Mouse (Mus musculus) intestine, postnatal 0 days (tissue): ENCODE measurements at regions not wholly inside any gene's neighbourhood (a gene's known extent, or its start where the extent isn't known, plus 50 kb on each side); places are given as distances from the start of the nearest gene placed in this dataset.

Experiments used
- ATAC-seq: fragments of 200-750 bp; cut with Nextera tagmentation; 2 replicates; pipeline ENCODE4 v1.8.0; 2017; ENCODE audit warnings: mild to moderate bottlenecking, moderate TSS enrichment, moderate library complexity
- H3K27ac ChIP-seq: fragments of 300-500 bp; sonication (generic); 2 replicates; pipeline ENCODE4 v1.5.1; 2014; ENCODE audit warnings: mild to moderate bottlenecking, low read depth, low read length, moderate library complexity
- H3K27me3 ChIP-seq: fragments of 300-500 bp; sonication (generic); replicated peaks from 2 replicates; pipeline ENCODE4 v1.6.1; 2014; ENCODE audit warnings: low read length, mixed read lengths; ENCODE audit not compliant: control insufficient read depth, insufficient read depth
- H3K36me3 ChIP-seq: fragments of 300-500 bp; sonication (generic); 2 replicates; pipeline ENCODE4 v1.6.1; 2014; ENCODE audit warnings: mild to moderate bottlenecking, moderate library complexity; ENCODE audit not compliant: control insufficient read depth, insufficient read depth
- H3K4me1 ChIP-seq: fragments of 300-500 bp; sonication (generic); replicated peaks from 2 replicates; pipeline ENCODE4 v1.6.1; 2014; ENCODE audit warnings: antibody characterized with exemption, low read length, mixed read lengths; ENCODE audit not compliant: control insufficient read depth, insufficient read depth
- H3K4me2 ChIP-seq: fragments of 300-500 bp; sonication (generic); replicated peaks from 2 replicates; pipeline ENCODE4 v1.6.1; 2014; ENCODE audit warnings: low read depth, mild to moderate bottlenecking, moderate library complexity
- H3K4me3 ChIP-seq: fragments of 300-500 bp; sonication (generic); 2 replicates; pipeline ENCODE4 v1.5.1; 2014; ENCODE audit warnings: low read depth, low read length
- H3K9ac ChIP-seq: fragments of 300-500 bp; sonication (generic); 2 replicates; pipeline ENCODE4 v1.6.1; 2014; ENCODE audit warnings: mild to moderate bottlenecking, low read depth, low read length
- H3K9me3 ChIP-seq: fragments of 300-500 bp; sonication (generic); 2 replicates; pipeline ENCODE4 v1.6.1; 2016; ENCODE audit warnings: mixed run types; ENCODE audit not compliant: control insufficient read depth
- CTCF ChIP-seq: sonication (generic); IDR thresholded peaks from 2 replicates; pipeline ENCODE4 v1.5.1; 2016; ENCODE audit warnings: low read depth, mild to moderate bottlenecking, control low read depth, antibody characterized with exemption, moderate library complexity
- WGBS: fragments of 180-500 bp; shearing (Covaris S2); extraction: QIAGEN DNeasy Blood & Tissue Kit; methylation state at CpG from one replicate; pipeline ENCODE4 v1.1.7; 2014; 5-methylcytosine and 5-hydroxymethylcytosine counted together

DNA sequence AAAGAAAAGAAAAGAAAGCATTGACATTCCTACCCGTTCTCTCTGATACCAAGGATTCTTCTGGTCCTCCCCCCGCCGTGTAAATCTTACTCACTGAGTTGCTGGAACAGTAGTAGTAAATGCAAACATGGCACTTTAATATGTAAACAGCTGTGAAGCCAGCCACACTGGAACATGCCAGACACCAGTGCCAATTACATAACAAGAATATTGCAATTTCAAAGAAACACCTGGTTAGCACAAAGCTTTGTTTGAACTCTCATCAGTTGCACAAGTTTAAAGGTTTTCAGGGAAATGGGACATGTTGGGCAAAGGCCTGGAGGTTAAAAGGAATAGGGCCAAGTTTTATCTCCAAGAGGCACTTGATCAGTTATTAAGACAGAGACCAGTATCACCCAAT lies 333.2 kb upstream of the Onecut1 start:
- no peak for ATAC-seq
- TF ChIP-seq CTCF: no peak
- Histone ChIP-seq H3K4me2 (no peak overlapping the region), H3K4me1 (no peaks in the 10 kb centered on the region), H3K36me3 (no peaks in the 10 kb centered on the region), H3K4me3 (no peak overlapping the region), H3K27ac (no peak overlapping the region), H3K27me3 (no peaks in the 10 kb centered on the region), H3K9ac (no peak overlapping the region), H3K9me3 (no peaks in the 10 kb centered on the region)
- 91% methylated on average over 3 of the region's 3 CpGs for WGBS

DNA sequence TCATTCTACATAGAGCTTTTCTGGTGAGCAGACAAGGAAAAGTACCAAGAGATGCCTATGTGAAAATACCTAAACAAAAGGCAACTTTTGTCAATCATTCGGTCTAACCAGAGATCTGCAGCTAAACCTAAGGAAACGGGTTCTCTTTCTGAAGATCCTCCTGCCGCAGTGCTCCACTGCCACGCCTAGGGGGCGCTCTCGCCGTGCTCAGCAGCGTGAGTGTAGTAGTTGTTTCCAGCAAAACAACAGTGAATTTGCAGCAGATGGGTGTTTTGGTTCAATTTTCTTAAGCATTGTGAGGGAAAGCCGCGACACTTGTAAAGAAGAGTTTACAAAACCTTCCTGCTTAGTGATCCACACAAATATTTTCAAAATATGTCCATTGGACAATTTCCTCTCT lies 331.4 kb upstream of the Onecut1 start:
- no peak overlapping the region for H3K4me3 ChIP-seq
- H3K4me2 ChIP-seq: no peak overlapping the region
- WGBS: 14% methylated on average over 10 of the region's 10 CpGs
- no peaks in the 10 kb centered on the region for H3K27me3 ChIP-seq
- H3K27ac ChIP-seq: no peak overlapping the region
- no peak overlapping the region for H3K9ac ChIP-seq
- TF ChIP-seq CTCF: peak; percentile 82
- no peak for ATAC-seq
- H3K36me3 ChIP-seq: no peaks in the 10 kb centered on the region
- H3K9me3 ChIP-seq: no peaks in the 10 kb centered on the region
- no peaks in the 10 kb centered on the region for H3K4me1 ChIP-seq

DNA sequence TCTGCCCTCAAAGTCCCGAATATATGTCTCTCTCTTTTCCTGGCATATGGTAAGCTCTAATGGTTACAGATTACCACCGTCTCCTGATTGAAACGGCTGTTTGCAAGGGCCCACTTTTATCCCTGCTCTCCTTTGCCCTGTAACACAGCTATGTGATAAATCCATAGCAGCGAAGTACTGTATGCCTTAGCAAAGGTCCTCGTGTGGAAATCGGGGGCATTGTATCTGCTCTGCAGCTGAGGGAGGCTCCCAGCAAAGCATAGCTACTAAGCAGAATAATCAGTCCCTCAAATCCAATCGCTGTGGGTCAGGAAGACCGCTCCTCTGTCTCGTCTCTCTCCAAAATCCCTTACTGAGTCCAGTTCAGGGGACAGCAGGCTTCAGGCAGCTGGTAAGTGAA lies 331.0 kb upstream of the Onecut1 start:
- Histone ChIP-seq H3K9ac (no peak overlapping the region), H3K27ac (no peak overlapping the region), H3K4me1 (no peaks in the 10 kb centered on the region), H3K36me3 (no peaks in the 10 kb centered on the region), H3K9me3 (no peaks in the 10 kb centered on the region), H3K27me3 (no peaks in the 10 kb centered on the region), H3K4me3 (no peak overlapping the region), H3K4me2 (no peak overlapping the region)
- 52% methylated on average over 9 of the region's 9 CpGs for WGBS
- TF ChIP-seq CTCF: no peak
- ATAC-seq: no peak

DNA sequence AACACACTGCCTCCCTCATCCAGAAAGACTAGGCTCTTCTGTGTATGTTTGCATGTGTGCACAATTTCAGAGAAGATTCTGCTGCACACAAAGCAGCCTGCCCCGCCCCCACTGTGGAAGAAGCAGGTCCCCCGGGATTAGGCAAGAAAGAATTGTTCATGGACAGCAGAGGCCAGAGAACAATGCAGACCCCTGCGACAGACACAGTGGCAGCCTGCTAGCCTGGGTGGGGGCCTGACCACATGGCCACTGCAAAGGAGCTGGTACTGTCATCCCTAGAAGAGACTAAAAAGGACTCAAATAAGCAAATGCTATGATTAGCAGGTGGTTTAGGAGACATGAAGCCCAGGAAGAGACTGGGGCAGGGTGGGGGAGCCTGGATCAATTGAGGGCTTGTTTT lies 329.7 kb upstream of the Onecut1 start:
- H3K27me3 ChIP-seq: no peaks in the 10 kb centered on the region

DNA sequence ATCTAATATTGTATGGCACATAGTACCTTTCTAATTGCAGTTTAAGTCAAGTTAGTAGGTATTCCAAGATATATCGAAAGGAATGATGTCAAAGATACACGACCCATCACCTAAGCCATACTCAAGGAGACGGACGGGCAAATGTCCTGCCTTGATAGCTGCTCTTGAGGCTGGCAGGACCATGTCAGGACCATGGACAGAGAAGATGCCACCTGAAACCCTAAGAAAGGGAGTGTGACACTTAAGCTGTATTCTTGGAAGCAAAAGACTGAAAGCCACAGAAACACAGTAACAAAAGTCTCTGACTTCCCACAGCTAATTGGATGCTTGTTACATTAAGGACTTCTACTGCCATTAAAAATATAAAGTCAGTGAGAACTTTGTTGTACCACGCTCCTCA lies 326.7 kb upstream of the Onecut1 start:
- H3K27ac ChIP-seq: no peak overlapping the region
- H3K4me1 ChIP-seq: no peaks in the 10 kb centered on the region
- no peak overlapping the region for H3K9ac ChIP-seq
- no peak for ATAC-seq
- no peak overlapping the region for H3K4me2 ChIP-seq
- no peaks in the 10 kb centered on the region for H3K27me3 ChIP-seq
- H3K9me3 ChIP-seq: no peaks in the 10 kb centered on the region
- 65% methylated on average over 5 of the region's 5 CpGs for WGBS
- TF ChIP-seq CTCF: no peak
- H3K36me3 ChIP-seq: no peaks in the 10 kb centered on the region
- H3K4me3 ChIP-seq: no peak overlapping the region

More for the DNA sequence above, 329.7 kb upstream of the Onecut1 start:
- WGBS: 49% methylated on average over 3 of the region's 3 CpGs
- no peaks in the 10 kb centered on the region for H3K4me1 ChIP-seq
- TF ChIP-seq CTCF: no peak
- ATAC-seq: no peak
- no peak overlapping the region for H3K27ac ChIP-seq
- H3K36me3 ChIP-seq: no peaks in the 10 kb centered on the region
- H3K9me3 ChIP-seq: no peaks in the 10 kb centered on the region
- H3K4me3 ChIP-seq: no peak overlapping the region
- no peak overlapping the region for H3K9ac ChIP-seq
- H3K4me2 ChIP-seq: no peak overlapping the region

DNA sequence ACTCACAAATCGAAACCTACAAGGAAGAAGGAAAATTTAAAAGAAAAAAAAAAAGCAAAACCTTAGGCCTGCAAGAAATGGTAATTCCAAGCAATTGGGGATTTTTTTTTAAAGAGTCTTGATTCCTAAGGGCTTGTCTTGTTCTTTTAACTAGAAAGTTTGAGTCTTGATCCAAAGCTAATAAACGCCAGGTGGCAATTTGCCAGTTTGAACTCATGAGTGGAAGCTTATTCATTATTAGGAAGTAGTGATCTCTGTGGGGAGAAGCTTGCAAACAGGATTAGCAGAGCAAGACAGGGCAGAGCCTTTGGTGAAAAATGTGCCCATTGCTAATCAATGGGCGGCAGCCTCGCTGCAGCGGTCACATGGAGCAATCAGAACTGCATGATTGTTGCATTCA lies 305.6 kb upstream of the Onecut1 start:
- H3K4me2 ChIP-seq: no peak overlapping the region
- no peaks in the 10 kb centered on the region for H3K36me3 ChIP-seq
- WGBS: 73% methylated on average over 5 of the region's 5 CpGs
- H3K4me3 ChIP-seq: no peak overlapping the region
- ATAC-seq: no peak
- TF ChIP-seq CTCF: no peak
- H3K4me1 ChIP-seq: no peaks in the 10 kb centered on the region
- no peak overlapping the region for H3K9ac ChIP-seq
- H3K27ac ChIP-seq: no peak overlapping the region
- no peaks in the 10 kb centered on the region for H3K27me3 ChIP-seq
- no peaks in the 10 kb centered on the region for H3K9me3 ChIP-seq

DNA sequence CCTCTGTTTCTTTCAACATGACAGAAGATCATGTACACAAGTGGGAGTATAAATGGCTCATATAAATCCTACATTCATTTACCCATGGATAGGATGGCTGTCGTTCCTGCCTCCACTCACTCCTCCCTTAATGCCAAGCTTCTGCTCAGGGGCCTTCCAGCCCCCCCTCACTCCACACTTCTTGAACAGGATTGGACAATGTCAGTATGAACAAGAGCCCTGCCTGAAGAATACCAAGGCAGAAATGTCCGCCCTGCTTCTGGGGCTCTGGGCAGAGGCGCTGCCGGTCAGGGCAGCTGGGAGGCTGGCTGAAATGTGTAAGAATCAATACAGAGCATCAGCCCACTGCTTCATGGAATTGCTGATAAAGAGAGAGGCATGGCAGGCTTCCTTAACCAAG lies 269.0 kb upstream of the Onecut1 start:
- no peaks in the 10 kb centered on the region for H3K36me3 ChIP-seq
- ATAC-seq: no peak
- no peaks in the 10 kb centered on the region for H3K4me1 ChIP-seq
- no peak overlapping the region for H3K9ac ChIP-seq
- H3K4me2 ChIP-seq: no peak overlapping the region
- H3K27me3 ChIP-seq: no peaks in the 10 kb centered on the region
- H3K4me3 ChIP-seq: no peak overlapping the region
- TF ChIP-seq CTCF: no peak
- WGBS: 48% methylated on average over 4 of the region's 4 CpGs
- H3K9me3 ChIP-seq: no peaks in the 10 kb centered on the region
- no peak overlapping the region for H3K27ac ChIP-seq
